Mouse (Mus musculus): Measurements from ENCODE around the gene Arhgef28. TPM values are rescaled to one million over a fixed set of nuclear protein-coding genes. Genes with fewer than 3 reads are reported as not detected.

Arhgef28 gene
- 26.1 and 28.5 TPM in 2 replicates for polyA plus RNA-seq (2014; fragmentation: Nextera tagmentation; extraction: Ambion mirVana)

DNA sequence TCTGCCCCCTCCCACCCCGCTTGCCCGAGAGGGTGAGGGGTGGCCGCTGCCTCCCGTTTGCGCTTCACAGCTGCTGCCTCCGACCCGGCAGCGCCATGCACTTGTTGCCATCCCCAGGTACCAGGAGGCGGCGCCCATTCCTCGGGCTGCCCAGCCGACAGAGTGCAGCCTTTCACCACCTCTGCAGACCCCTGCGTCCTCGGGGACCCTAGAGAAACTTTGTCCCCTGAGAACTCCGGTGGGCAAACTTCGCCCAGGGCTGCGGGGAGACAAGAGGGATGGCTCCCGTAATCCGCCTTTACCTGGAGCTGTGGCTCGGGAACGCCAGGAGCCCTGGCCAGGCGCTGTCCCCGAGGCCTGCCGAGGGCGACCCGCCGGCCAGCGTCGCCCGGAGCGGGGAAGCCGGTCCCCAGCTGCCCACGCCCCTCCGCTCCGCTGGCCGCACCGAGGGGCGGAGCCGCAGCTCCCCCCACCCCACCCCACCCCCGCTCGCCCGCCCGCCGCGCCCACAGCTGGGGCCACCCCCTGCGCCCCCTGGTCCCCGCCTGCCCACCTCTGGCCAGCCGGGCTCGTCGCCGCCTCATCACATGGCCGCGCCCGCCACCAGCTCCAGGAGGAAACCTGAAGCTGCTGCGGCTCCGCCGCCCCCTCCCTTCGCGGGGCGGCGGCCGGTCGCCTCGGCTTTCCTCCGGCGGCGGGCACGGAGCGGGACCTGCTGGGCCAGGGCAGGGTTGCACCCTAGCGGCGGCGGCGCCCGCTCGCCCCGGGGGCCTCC, at the start of gene Arhgef28:
TSS of gene Arhgef28 (minus strand) at position 669 of the 775 bp plus-strand sequence.
- DNase-seq (ENCODE audit: low spot score) (peak; percentile 32), ATAC-seq (ENCODE audit: low FRiP score) (peak; percentile 86)
- no peaks in the 10 kb centered on the region for H3K9me3 ChIP-seq (ENCODE audit: control insufficient read depth, low read length)
- under 1% methylated on average over 50 of the region's 76 CpGs for WGBS
- H3K36me3 ChIP-seq (replicated peaks; ENCODE audit: control insufficient read depth, insufficient read depth): no peaks in the 10 kb centered on the region
- H3K4me2 ChIP-seq (replicated peaks): peak within 1 kb of the TSS; percentile 95
- peaks cover 4% of the 10 kb centered on the region; the same call in 1 of the 2 replicates for H3K27me3 ChIP-seq (ENCODE audit: control insufficient read depth, insufficient read depth, low read length)
- peak within 1 kb of the TSS; percentile 53 for H3K4me3 ChIP-seq (replicated peaks; ENCODE audit: low read length)
- H3K4me1 ChIP-seq (replicated peaks; ENCODE audit: control insufficient read depth, insufficient read depth, low read length): 0 out of 2 replicates have a peak, but pooled peaks cover 5% of the 10 kb centered on the region
- H3K9ac ChIP-seq: peak within 1 kb of the TSS; percentile 81
- peak within 1 kb of the TSS; percentile 71 for H3K27ac ChIP-seq

DNA sequence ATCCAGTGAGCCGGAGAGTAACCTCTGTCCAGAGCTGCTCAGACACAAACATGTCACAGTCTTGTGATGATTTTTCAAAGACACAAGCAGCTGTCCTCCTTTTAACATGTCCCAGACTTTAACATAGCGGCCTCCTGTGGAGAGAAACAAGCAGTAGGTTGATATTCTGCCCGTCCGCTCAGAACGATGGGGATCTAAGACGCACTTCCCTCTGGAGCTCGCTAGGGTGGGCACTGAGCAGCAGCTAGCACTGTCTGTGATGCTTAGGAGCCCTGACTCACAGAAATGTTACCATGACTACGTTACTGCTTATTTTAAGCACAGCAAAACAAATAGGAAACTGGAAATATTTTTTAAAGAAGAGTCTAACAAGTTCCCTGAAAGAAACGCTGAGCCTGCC, 48.7 kb upstream of the Arhgef28 start:
- Histone ChIP-seq H3K4me2 (replicated peaks) (no peak overlapping the region), H3K36me3 (replicated peaks; ENCODE audit: control insufficient read depth, insufficient read depth) (peaks cover 95% of the 10 kb centered on the region), H3K9ac (no peak overlapping the region), H3K4me1 (replicated peaks; ENCODE audit: control insufficient read depth, insufficient read depth, low read length) (no peaks in the 10 kb centered on the region), H3K27ac (no peak overlapping the region), H3K9me3 (ENCODE audit: control insufficient read depth, low read length) (no peaks in the 10 kb centered on the region), H3K27me3 (ENCODE audit: control insufficient read depth, insufficient read depth, low read length) (no peaks in the 10 kb centered on the region), H3K4me3 (replicated peaks; ENCODE audit: low read length) (no peak overlapping the region)
- DNase-seq (ENCODE audit: low spot score): no peak
- WGBS: 74% methylated on average over 9 of the region's 9 CpGs
- ATAC-seq (ENCODE audit: low FRiP score): no peak

DNA sequence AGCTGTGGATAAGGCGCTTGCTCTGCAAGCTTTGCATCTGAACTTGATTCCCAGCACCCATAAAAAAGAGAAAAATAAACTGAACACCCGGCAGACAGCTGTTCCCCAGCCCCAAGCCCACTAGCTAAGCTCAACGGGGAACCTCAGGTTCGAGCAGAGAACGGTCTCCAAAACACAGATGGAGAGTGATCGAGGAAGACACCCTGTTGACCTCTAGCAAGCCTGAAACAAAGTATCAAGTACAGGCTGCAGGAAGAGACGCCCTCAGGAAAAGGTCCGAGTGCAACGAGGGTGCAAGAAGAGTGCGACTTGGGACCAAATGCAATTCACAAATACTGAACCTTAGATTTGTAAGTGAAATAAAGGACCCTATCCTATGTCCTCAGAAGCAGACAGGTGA, 43.4 kb upstream of the Arhgef28 start:
- 91% methylated on average over 10 of the region's 10 CpGs for WGBS
- Histone ChIP-seq H3K9ac (no peak overlapping the region), H3K27me3 (ENCODE audit: control insufficient read depth, insufficient read depth, low read length) (no peaks in the 10 kb centered on the region), H3K9me3 (ENCODE audit: control insufficient read depth, low read length) (no peaks in the 10 kb centered on the region), H3K4me1 (replicated peaks; ENCODE audit: control insufficient read depth, insufficient read depth, low read length) (no peaks in the 10 kb centered on the region), H3K4me2 (replicated peaks) (no peak overlapping the region), H3K36me3 (replicated peaks; ENCODE audit: control insufficient read depth, insufficient read depth) (peaks cover 74% of the 10 kb centered on the region), H3K4me3 (replicated peaks; ENCODE audit: low read length) (no peak overlapping the region), H3K27ac (no peak overlapping the region)
- no peak for ATAC-seq (ENCODE audit: low FRiP score)
- DNase-seq (ENCODE audit: low spot score): no peak

DNA sequence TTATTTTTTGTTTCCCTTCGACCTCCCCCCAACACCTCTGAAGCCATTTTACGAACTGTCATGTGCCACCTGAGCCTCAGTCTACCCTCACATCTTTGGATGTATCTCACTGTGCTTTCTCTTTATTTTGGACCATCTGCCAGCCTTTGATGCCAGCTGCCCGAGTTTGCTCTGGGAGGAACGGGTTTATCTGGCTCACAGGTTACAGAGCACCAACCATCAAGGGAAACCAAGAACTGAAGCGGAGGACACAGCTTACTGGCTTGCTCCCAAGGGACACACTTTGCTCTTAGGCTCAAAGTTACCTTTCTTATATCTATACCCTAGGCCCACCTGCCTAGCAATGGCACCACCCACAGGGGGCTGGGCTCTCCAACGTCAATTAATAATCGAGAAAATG, 39.1 kb upstream of the Arhgef28 start:
- WGBS: 58% methylated on average over 7 of the region's 7 CpGs
- ATAC-seq (ENCODE audit: low FRiP score): no peak
- Histone ChIP-seq H3K4me1 (replicated peaks; ENCODE audit: control insufficient read depth, insufficient read depth, low read length) (no peaks in the 10 kb centered on the region), H3K27me3 (ENCODE audit: control insufficient read depth, insufficient read depth, low read length) (no peaks in the 10 kb centered on the region), H3K27ac (no peak overlapping the region), H3K9ac (no peak overlapping the region), H3K4me2 (replicated peaks) (no peak overlapping the region), H3K4me3 (replicated peaks; ENCODE audit: low read length) (no peak overlapping the region), H3K36me3 (replicated peaks; ENCODE audit: control insufficient read depth, insufficient read depth) (peaks cover 33% of the 10 kb centered on the region), H3K9me3 (ENCODE audit: control insufficient read depth, low read length) (no peaks in the 10 kb centered on the region)
- DNase-seq (ENCODE audit: low spot score): no peak

- Histone ChIP-seq H3K4me1 (replicated peaks; ENCODE audit: control insufficient read depth, insufficient read depth, low read length) (no peaks in the 10 kb centered on the region), H3K9me3 (ENCODE audit: control insufficient read depth, low read length) (no peaks in the 10 kb centered on the region), H3K4me3 (replicated peaks; ENCODE audit: low read length) (no peak overlapping the region), H3K36me3 (replicated peaks; ENCODE audit: control insufficient read depth, insufficient read depth) (peaks cover 27% of the 10 kb centered on the region), H3K27me3 (ENCODE audit: control insufficient read depth, insufficient read depth, low read length) (no peaks in the 10 kb centered on the region), H3K4me2 (replicated peaks) (no peak overlapping the region), H3K9ac (no peak overlapping the region), H3K27ac (no peak overlapping the region)
- DNase-seq (ENCODE audit: low spot score) (no peak), ATAC-seq (ENCODE audit: low FRiP score) (no peak)
- 57% methylated on average over 4 of the region's 5 CpGs for WGBS
Measured at GRCm38 (mm10) chr13:98244571-98245350, 38.5 kb upstream of the Arhgef28 start.

- Histone ChIP-seq H3K4me2 (replicated peaks) (no peak overlapping the region), H3K4me1 (replicated peaks; ENCODE audit: control insufficient read depth, insufficient read depth, low read length) (no peaks in the 10 kb centered on the region), H3K9me3 (ENCODE audit: control insufficient read depth, low read length) (no peaks in the 10 kb centered on the region), H3K9ac (no peak overlapping the region), H3K27ac (no peak overlapping the region), H3K36me3 (replicated peaks; ENCODE audit: control insufficient read depth, insufficient read depth) (no peaks in the 10 kb centered on the region; the same call in 1 of the 2 replicates), H3K27me3 (ENCODE audit: control insufficient read depth, insufficient read depth, low read length) (no peaks in the 10 kb centered on the region), H3K4me3 (replicated peaks; ENCODE audit: low read length) (no peak overlapping the region)
- ATAC-seq (ENCODE audit: low FRiP score) (no peak), DNase-seq (ENCODE audit: low spot score) (no peak)
- 69% methylated on average over 9 of the region's 9 CpGs for WGBS
Measured at GRCm38 (mm10) chr13:98241531-98242282, 35.5 kb upstream of the Arhgef28 start.

DNA sequence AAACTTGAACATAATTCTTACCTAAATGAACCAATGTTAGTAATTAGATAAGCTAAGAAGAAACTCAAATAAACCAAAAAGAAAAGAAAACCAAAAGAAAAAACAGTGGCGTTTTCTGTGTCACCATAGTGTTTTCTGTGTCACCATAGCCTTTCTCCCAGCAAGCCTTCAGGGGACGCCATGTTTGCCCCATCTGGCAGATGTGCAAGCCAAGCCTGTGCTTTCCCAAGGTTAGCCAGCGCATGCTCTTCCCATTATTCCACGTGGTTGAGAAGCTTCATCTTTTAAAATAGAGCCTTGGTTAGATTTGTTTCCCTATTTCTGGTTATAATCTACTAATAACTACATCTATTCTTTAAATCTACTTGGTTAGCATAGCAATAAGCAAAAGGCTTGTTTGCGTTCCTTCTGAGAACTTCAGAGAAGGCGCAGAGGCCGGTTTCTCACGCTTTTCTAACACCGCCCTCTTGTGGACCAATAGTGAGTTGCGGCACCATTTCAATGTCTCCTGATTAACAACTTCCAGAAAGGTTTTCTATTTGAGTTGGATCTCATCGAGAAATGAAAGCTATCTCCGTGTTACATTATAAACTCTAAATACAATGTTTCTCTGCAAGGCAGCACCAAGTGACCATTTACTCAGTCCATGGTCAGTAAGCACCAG, 33.9 kb upstream of the Arhgef28 start:
- no peaks in the 10 kb centered on the region for H3K4me1 ChIP-seq (replicated peaks; ENCODE audit: control insufficient read depth, insufficient read depth, low read length)
- DNase-seq (ENCODE audit: low spot score) (peak; percentile 93), ATAC-seq (ENCODE audit: low FRiP score) (no peak)
- no peaks in the 10 kb centered on the region for H3K36me3 ChIP-seq (replicated peaks; ENCODE audit: control insufficient read depth, insufficient read depth)
- H3K4me3 ChIP-seq (replicated peaks; ENCODE audit: low read length): no peak overlapping the region
- H3K27ac ChIP-seq: no peak overlapping the region
- 21% methylated on average over 12 of the region's 12 CpGs for WGBS
- no peaks in the 10 kb centered on the region for H3K27me3 ChIP-seq (ENCODE audit: control insufficient read depth, insufficient read depth, low read length)
- H3K4me2 ChIP-seq (replicated peaks): no peak overlapping the region
- no peaks in the 10 kb centered on the region for H3K9me3 ChIP-seq (ENCODE audit: control insufficient read depth, low read length)
- no peak overlapping the region for H3K9ac ChIP-seq

GRCm38 (mm10) chr13:98235451-98235850, 29.2 kb upstream of the Arhgef28 start:
- Histone ChIP-seq H3K9me3 (ENCODE audit: control insufficient read depth, low read length) (no peaks in the 10 kb centered on the region), H3K27ac (no peak overlapping the region), H3K4me1 (replicated peaks; ENCODE audit: control insufficient read depth, insufficient read depth, low read length) (no peaks in the 10 kb centered on the region), H3K27me3 (ENCODE audit: control insufficient read depth, insufficient read depth, low read length) (no peaks in the 10 kb centered on the region), H3K4me3 (replicated peaks; ENCODE audit: low read length) (no peak overlapping the region), H3K9ac (no peak overlapping the region), H3K4me2 (replicated peaks) (no peak overlapping the region), H3K36me3 (replicated peaks; ENCODE audit: control insufficient read depth, insufficient read depth) (no peaks in the 10 kb centered on the region)
- no peak for ATAC-seq (ENCODE audit: low FRiP score)
- WGBS: 78% methylated on average over 6 of the region's 6 CpGs
- DNase-seq (ENCODE audit: low spot score): no peak

Measured in hindbrain, embryonic 14.5 days (tissue).